Mouse (Mus musculus) limb, embryonic 14.5 days (tissue): Measurements from ENCODE around the gene Arl2bp. TPM values are rescaled to one million over a fixed set of nuclear protein-coding genes. Genes with fewer than 3 reads are reported as not detected.
A peak's percentile ranks its signal among the peaks of the same experiment; 100 is the strongest.

Source experiments
- ATAC-seq: fragments of 200-750 bp; cut with Nextera tagmentation; 2 replicates; pipeline ENCODE4 v1.8.0; 2017; ENCODE audit warnings: low read depth, moderate number of reproducible peaks, moderate TSS enrichment; ENCODE audit not compliant: low FRiP score
- DNase-seq: peaks from one replicate; pipeline ENCODE4 v3.0.0-alpha.2; 2015; ENCODE audit warnings: low spot score
- H3K27ac ChIP-seq: fragments of 300-500 bp; sonication (generic); replicated peaks from 2 replicates; pipeline ENCODE4 v1.5.1; 2014; ENCODE audit warnings: low read depth, mild to moderate bottlenecking, low read length, moderate library complexity, mixed read lengths
- H3K27me3 ChIP-seq: fragments of 300-500 bp; sonication (generic); 2 replicates; pipeline ENCODE4 v1.6.1; 2014; ENCODE audit warnings: low read length, mixed read lengths; ENCODE audit not compliant: control insufficient read depth, insufficient read depth
- H3K36me3 ChIP-seq: fragments of 300-500 bp; sonication (generic); 2 replicates; pipeline ENCODE4 v1.6.1; 2014; ENCODE audit warnings: mild to moderate bottlenecking, low read length, moderate library complexity, mixed read lengths; ENCODE audit not compliant: control insufficient read depth, insufficient read depth
- H3K4me1 ChIP-seq: fragments of 300-500 bp; sonication (generic); 2 replicates; pipeline ENCODE4 v1.6.1; 2014; ENCODE audit warnings: antibody characterized with exemption, low read length, mixed read lengths; ENCODE audit not compliant: control insufficient read depth, insufficient read depth
- H3K4me2 ChIP-seq: fragments of 300-500 bp; sonication (generic); replicated peaks from 2 replicates; pipeline ENCODE4 v1.6.1; 2014; ENCODE audit warnings: low read depth, mild to moderate bottlenecking, low read length, moderate library complexity; ENCODE audit not compliant: severe bottlenecking
- H3K4me3 ChIP-seq: fragments of 300-500 bp; sonication (generic); replicated peaks from 2 replicates; pipeline ENCODE4 v1.5.1; 2014; ENCODE audit warnings: low read length
- H3K9ac ChIP-seq: fragments of 300-500 bp; sonication (generic); 2 replicates; pipeline ENCODE4 v1.6.1; 2014; ENCODE audit warnings: mild to moderate bottlenecking, low read depth, low read length, moderate library complexity; ENCODE audit not compliant: severe bottlenecking
- H3K9me3 ChIP-seq: fragments of 300-500 bp; sonication (generic); 2 replicates; pipeline ENCODE4 v1.6.1; 2016; ENCODE audit warnings: low read length; ENCODE audit not compliant: control insufficient read depth
- POLR2A ChIP-seq: fragments of 200-500 bp; IDR thresholded peaks from 2 replicates; pipeline ENCODE4 v1.8.0; 2012; ENCODE audit warnings: inconsistent platforms, mild to moderate bottlenecking, moderate library complexity, borderline replicate concordance; ENCODE audit not compliant: insufficient read depth, insufficient read length; ENCODE audit errors: extremely low read depth
- WGBS: fragments of 180-500 bp; shearing (Covaris S2); extraction: QIAGEN DNeasy Blood & Tissue Kit; methylation state at CpG from one replicate; pipeline ENCODE4 v1.1.7; 2014; 5-methylcytosine and 5-hydroxymethylcytosine counted together
- polyA plus RNA-seq, 2 experiments: library from polyadenylated mRNA; depleted of rRNA in 1 of 2; stranded (reverse) in 1 of 2; unstranded in 1 of 2; fragments of >200 nt; fragmentation: Nextera tagmentation in 1 of 2; extraction: Ambion mirVana in 1 of 2; gene quantifications; 2 replicates each; pipeline versions ENCODE4 v1.2.1 to v1.2.3; 2012 to 2014

Gene Arl2bp
- 111 and 125 TPM in 2 replicates for polyA plus RNA-seq (2012; rRNA removed)
- polyA plus RNA-seq (2014; fragmentation: Nextera tagmentation; extraction: Ambion mirVana), result 54.0 and 62.9 TPM in 2 replicates

DNA sequence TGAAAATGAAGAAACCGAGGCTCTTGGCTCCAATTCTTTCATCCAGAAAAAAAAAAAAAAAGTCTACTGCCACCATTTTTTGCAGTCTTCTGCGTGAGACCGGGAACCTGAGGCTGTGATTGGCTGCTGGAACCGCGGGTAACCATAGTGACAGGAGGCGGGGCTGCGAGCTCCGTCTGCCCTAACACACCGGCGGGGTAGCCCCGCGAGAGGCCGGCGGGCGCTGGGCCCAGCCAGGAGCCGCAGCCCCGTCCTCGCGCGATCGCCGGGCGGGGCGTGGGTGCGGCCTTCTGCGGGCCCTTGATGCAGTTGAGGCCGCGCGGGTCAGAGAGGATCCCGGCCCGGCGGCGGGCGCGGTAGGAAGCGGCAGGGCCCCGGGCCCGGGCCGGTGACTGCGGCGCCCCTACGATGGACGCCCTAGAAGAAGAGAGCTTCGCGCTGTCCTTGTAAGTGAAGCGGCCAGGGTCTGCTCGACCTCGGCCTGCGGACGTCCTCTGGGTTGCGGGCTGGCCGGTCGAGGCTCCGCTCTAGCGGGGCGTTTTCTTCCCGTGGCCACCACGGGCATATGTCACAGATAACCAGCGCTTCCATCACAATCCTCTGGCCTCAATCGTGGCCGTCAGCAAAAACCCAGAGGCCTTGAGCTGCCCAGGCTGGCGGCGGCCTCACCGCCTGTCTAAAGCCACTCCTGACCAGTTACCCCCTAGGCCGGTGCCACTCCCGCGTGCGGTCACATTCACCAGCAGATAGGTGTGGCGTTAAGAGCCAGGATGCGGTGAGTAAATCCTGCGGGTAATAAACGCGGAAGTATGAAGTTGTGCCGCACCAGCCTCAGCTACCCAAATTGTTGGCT, at the start of gene Arl2bp:
Gene Arl2bp, plus strand, starts transcription at position 145 of the 853 bp plus-strand sequence.
- H3K9ac ChIP-seq, result peak within 1 kb of the TSS; percentile 96
- TF ChIP-seq POLR2A, result peak; percentile 83
- H3K9me3 ChIP-seq, result no peaks in the 10 kb centered on the region
- 2% methylated on average over 62 of the region's 74 CpGs for WGBS
- H3K27me3 ChIP-seq, result no peaks in the 10 kb centered on the region
- H3K4me3 ChIP-seq, result peak within 1 kb of the TSS; percentile 97
- peak within 1 kb of the TSS; percentile 77 for H3K4me2 ChIP-seq
- ATAC-seq (peak; percentile 99), DNase-seq (peak; percentile 95)
- H3K4me1 ChIP-seq, result peaks cover 8% of the 10 kb centered on the region; the same call in 1 of the 2 replicates
- peaks cover 35% of the 10 kb centered on the region for H3K36me3 ChIP-seq
- H3K27ac ChIP-seq, result peak within 1 kb of the TSS; percentile 88

DNA sequence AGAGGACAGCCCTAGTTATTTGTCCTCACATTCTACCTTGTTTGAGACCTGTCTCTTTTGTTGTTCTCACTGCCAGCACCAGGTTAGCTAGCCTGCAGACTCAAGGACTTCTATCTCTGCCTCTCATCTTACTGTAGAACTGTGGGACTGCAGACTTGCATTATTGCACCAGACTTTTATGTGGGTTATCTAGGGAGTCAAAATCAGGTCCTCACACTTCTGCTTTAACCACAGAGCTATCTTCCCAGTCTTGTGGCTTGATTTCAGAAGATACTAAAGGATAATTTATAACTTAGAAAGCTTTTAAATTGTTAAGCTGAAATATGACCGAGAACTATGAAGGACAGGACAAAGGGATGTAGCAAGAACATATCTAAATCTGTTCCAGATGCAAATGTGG, 41.5 kb upstream of the Arl2bp start:
- H3K4me3 ChIP-seq, result no peak overlapping the region
- DNase-seq (no peak), ATAC-seq (no peak)
- no peak for TF ChIP-seq POLR2A
- WGBS, result 93% methylated on average over 1 of the region's 1 CpGs
- peaks cover 25% of the 10 kb centered on the region for H3K36me3 ChIP-seq
- no peaks in the 10 kb centered on the region for H3K27me3 ChIP-seq
- H3K27ac ChIP-seq, result no peak overlapping the region
- H3K4me2 ChIP-seq, result no peak overlapping the region
- no peaks in the 10 kb centered on the region for H3K4me1 ChIP-seq
- H3K9ac ChIP-seq, result no peak overlapping the region
- H3K9me3 ChIP-seq, result no peaks in the 10 kb centered on the region

DNA sequence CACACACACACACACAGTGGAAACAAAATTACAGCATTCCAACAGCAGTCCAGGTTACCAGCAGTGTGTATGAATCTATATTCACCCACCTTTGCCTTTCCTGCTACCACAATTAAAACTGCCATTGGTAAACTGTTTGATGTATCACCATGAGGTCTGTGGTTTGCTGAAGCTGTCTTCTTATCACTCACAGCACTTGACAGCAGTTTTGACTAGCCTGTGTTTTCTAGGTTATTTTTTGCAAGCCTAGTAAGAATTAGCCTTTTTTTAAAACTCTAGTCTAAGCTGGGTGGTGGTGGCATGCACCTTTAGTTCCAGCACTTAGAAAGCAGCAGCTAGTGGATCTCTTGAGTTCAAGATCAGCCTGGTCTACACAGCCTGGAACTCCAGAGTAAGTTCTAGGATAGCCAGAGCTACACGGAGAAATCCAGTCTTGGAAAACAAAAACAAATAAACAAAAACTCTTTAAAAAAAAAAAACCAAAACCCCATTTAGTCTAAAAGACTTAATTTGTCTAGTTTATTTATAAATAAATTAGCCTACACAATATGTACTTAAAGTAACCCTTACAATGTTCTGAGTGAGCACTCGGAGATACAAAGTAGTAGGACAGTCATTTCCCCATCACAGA, 32.7 kb upstream of the Arl2bp start:
- 94% methylated on average over 2 of the region's 2 CpGs for WGBS
- H3K36me3 ChIP-seq, result peaks cover 69% of the 10 kb centered on the region
- no peak for TF ChIP-seq POLR2A
- no peak overlapping the region for H3K4me2 ChIP-seq
- H3K9ac ChIP-seq, result no peak overlapping the region
- DNase-seq (no peak), ATAC-seq (no peak)
- no peaks in the 10 kb centered on the region for H3K27me3 ChIP-seq
- no peak overlapping the region for H3K27ac ChIP-seq
- H3K4me1 ChIP-seq, result no peaks in the 10 kb centered on the region
- no peaks in the 10 kb centered on the region for H3K9me3 ChIP-seq
- no peak overlapping the region for H3K4me3 ChIP-seq

DNA sequence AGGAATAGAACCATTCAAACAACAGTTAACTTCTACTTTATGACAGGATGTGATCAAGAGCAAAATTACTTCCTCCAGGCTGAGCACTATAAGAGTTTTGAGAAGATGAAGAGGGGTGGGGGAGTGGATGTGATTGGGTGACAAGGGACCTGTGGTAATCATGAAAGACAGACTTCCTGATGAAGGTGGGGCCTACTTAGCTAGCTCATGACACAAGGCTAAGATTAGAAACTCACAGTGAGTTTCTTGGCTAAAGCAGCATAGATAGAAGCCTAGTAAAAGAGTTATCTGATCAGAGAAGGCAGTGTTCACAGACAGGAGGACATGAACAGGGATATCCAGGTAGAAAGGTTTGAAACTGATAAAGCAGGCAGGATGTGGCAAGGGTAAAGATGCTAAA, 32.2 kb upstream of the Arl2bp start:
- Histone ChIP-seq H3K4me3 (no peak overlapping the region), H3K4me1 (no peaks in the 10 kb centered on the region), H3K9me3 (no peaks in the 10 kb centered on the region), H3K27ac (no peak overlapping the region), H3K27me3 (no peaks in the 10 kb centered on the region), H3K36me3 (peaks cover 73% of the 10 kb centered on the region), H3K9ac (no peak overlapping the region), H3K4me2 (no peak overlapping the region)
- DNase-seq, result no peak
- TF ChIP-seq POLR2A, result no peak
- no peak for ATAC-seq

DNA sequence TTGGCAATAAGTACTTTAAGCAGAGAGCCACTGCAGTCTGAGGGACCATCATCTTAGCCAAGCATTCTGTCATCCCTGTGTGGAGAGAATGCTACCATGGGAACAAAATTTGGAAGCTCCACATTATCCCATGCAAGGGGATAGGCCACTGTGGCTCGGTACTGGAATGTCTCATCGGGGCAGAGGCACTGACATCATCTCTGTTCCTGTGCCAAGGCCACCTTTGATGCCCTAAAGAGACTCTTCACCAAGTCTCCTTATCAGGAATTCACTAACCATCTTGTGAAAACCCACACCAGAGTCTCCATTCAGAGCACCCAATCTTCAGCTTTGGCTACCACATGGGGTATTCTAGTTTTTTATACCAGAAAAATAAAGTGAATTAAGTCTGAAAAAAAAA, 25.2 kb upstream of the Arl2bp start:
- Histone ChIP-seq H3K4me3 (no peak overlapping the region), H3K4me2 (no peak overlapping the region), H3K4me1 (no peaks in the 10 kb centered on the region), H3K9me3 (no peaks in the 10 kb centered on the region), H3K9ac (no peak overlapping the region), H3K27ac (no peak overlapping the region), H3K36me3 (peaks cover 88% of the 10 kb centered on the region), H3K27me3 (no peaks in the 10 kb centered on the region)
- no peak for TF ChIP-seq POLR2A
- DNase-seq (no peak), ATAC-seq (no peak)
- 98% methylated on average over 2 of the region's 2 CpGs for WGBS
